Mouse (Mus musculus) kidney, adult 9 months (tissue): ENCODE results near the gene Cldnd2.
A peak's percentile ranks its signal among the peaks of the same experiment; 100 is the strongest.
"Not testable (repeated sequence)": the region's sequence is repeated elsewhere in the genome, so short reads cannot be mapped to it uniquely, and the experiment has no call there.

Experiments used
- DNase-seq: peaks from one replicate; pipeline ENCODE4 v3.0.0; 2022

Gene Cldnd2

DNA sequence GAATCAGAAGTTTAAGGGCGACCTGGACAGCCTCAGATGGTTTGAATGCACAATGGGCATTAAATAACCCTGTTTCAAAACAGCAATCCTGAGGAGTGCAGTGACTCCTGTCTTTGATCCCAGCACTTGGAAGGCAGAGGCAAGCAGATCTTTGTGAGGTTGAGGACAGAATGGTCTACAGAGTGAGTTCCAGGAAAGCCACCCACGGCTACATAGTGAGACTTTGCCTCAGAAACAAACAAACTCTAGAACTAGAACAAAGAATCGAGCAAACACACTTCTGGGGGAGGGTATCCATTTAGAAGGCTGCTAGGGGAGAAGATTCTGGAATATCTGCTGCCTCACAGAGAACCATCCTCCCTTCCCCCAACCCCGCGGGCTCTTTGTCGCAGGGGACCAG lies at the start of gene Cldnd2:
Gene Cldnd2 (plus strand): TSS at position 301 of the 400 bp plus-strand sequence.
- DNase-seq, result no peak

GRCm38 (mm10) chr7:43392349-43393121 lies 48.0 kb upstream of the Cldnd2 start:
- DNase-seq, result no peak

DNA sequence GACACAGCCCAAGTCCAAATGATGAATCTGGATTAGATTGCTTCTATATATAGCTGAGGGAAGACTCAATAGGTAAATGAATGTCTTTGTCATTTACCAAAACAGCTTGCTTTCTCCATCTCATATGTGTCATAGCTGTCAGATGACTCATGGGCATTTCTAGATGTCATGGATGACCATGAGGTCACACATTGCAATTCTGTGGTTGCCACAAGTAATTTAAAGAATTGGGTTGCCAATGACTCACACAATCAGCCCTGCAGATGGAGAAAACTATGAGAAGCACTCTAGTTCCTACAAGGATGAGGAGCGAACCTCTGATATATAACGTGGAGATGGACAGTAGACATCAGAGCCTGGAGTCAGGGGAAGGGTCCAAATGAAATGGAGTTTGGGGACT lies 41.1 kb upstream of the Cldnd2 start:
- no peak for DNase-seq

- no peak for DNase-seq
Measured at GRCm38 (mm10) chr7:43402718-43403117, 37.9 kb upstream of the Cldnd2 start.

DNA sequence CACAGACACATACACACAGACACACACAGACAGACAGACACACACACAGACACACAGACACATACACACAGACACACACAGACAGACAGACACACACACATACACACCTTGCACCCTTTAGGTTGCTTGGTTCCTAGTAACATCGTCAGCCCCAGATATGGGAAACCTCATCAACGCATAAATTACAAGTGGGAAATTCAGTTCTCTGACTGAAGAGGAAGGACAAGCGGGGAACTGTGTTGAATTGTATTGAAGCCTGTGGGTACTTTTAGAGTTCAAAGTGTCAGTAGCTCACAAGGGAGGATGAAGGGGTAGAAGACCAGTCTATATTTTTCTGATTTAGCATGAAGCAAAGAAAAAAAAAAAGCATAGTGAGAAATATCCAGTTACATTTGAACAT lies 33.0 kb upstream of the Cldnd2 start:
- no peak for DNase-seq

GRCm38 (mm10) chr7:43408131-43408553 lies 32.4 kb upstream of the Cldnd2 start, which contains the start of gene Siglecg:
Gene Siglecg, plus strand, starts transcription at chr7:43408204.
- no peak for DNase-seq

DNA sequence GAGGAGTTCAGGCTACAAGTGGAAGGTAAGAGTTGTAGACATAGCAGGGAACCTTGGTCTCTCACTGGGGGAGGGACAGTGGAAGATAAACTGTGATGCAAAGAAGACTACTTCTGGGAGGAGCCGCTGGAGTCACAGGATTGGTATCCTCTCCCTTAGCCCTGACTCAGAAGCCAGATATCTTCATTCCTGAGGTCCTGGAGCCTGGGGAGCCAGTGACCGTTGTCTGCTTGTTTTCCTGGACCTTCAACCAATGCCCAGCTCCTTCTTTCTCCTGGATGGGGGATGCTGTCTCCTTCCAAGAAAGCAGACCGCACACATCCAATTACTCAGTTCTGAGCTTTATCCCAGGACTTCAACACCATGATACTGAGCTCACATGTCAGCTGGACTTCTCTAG lies 31.5 kb upstream of the Cldnd2 start:
- no peak for DNase-seq

GRCm38 (mm10) chr7:43411724-43412123 lies 28.9 kb upstream of the Cldnd2 start:
- DNase-seq, result not testable (repeated sequence)

DNA sequence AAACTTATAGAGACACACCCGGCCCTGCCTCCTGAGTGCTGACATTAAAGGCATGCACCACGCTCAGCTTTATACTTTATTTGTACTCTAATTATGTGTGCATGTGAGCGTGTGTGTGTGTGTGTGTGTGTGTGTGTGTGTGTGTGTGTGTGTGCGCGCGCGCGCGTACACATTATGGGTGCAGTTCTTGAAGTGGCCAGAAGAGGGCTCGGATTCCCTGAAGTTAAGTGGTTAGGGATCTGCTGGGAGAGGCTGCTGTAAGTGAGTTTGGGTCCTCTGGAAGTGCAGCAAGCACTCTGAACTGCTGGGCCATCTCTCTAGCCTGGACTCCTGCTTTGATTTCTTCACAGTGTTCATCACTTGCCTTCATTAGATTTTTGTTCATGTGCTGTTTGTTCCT lies 23.3 kb upstream of the Cldnd2 start:
- no peak for DNase-seq

DNA sequence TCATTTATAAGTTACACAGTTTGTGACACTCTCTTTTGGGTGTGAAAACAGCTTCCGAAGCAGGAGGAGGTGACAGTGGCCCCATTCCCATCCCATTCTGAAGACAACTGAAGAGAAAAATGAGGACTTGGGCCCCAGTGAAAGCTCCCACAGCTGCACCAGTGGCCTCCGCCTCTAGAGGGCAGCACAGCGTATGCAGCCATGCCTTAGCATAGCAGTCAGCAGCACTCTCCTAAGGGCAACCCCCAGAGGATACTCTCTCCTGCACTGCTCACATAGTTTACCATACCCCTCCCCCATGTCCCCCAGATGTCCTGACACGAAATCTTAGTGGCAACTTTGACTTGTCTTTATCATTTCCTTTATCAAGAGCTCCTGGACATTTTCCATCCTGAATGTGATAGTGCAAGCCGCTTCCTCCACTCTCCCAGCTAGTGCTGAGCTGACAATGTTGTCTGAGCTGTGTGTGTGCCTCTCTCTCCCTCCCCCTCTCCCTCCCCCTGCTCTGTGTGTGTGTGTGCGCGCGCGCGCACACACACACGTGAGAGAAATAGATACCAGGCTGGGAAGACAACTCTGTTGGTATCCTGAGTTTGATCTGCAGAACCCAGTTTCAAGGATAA lies 17.5 kb upstream of the Cldnd2 start:
- peak; percentile 89 for DNase-seq

DNA sequence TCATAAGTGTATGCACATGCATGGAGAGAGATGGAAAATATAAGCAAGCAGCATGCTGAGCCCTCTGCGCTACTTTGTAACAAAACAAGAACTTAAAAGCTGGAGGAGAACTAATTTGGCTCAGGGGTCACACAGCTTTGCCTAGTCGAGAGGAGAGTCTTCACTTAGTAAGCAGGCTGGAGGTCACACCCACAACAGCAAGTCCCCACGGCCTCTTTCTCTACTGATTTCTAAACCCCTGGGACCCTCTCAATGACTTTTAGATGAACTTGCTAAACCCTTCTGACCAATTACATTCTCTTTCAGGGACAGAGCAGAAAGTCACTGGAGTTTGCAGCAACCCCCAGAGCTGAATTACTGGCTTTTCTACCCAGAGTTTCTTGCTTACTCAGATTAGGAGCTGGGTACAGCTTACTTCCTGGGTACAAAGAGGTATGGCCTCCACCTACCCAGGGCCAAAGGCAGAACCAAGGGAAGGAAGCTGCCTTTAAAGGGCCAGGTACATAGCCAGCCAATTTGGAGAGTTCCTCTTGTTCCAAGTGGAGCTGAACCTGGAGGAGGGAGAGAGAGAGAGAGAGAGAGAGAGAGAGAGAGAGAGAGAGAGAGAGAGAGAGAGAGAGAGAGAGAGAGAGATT lies 16.5 kb upstream of the Cldnd2 start:
- DNase-seq, result no peak

- no peak for DNase-seq
Measured at GRCm38 (mm10) chr7:43427406-43427805, 13.2 kb upstream of the Cldnd2 start, which contains the start of gene Lim2. Gene Lim2, plus strand, starts transcription at chr7:43427670.

DNA sequence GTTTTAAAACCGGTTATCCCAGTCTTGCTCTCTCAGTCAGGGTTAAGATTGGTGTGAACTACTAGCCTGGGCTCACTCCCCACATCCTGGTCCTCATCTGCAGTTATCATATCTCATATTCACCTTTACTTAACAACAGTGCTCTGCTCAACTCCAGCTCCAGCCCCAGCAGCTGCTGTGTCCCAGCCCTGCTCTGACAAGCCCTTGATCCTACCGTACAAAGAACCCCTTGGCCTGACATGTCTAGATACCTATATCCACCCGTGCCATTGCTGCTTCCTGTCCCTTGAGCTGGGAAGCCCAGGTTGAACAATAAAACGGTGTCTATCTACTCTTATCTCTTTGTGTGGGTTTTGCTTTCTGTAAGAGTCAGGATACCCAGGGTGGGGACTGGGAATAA lies 11.1 kb upstream of the Cldnd2 start:
- DNase-seq, result no peak

GRCm38 (mm10) chr7:43432891-43433290 lies 7.7 kb upstream of the Cldnd2 start:
- DNase-seq, result no peak

GRCm38 (mm10) chr7:43434676-43435075 lies 5.9 kb upstream of the Cldnd2 start:
- DNase-seq, result no peak

DNA sequence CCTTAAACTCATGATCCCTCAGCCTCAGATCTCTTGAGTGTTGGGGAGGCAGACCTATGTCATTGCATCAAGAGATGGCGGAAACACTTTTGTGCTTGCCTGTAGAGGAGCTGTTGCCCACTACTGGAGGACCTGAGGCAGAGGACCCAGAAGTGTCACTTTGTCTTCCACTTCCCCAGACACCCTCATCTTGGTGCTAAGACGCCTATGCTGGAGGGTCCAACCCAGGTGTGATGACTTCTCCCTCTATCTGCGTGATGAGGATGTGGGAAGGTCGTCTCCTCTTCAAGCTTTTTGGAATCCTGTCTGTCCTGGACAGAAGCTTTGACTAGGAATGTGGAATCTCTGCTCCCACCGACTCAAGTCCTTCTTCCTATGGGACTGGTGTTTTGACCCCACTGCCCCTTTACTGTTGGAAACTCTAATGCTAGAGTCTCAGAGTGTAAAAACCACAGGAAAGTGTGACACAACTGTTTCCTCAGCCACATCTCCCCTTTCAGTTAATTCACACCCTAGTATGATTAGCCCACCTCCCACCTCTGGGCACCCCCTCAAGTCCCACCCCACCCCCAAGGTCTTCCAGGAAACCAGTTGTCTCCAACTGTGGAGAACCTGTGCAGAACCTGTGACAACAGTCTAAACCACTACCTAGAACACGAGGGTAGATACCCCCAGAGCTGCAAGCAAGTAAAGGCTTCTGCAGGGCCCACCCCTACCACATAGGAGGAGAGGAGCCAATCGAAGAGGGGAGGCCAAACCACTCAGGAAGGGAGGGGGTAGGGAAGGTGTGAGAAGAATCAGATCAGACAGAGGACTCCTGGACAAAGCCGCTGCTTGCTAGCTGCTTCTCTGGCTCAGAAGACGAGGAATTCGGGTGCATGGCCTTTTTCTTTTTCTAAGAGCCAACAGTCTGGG lies 4.0 kb upstream of the Cldnd2 start, which contains the start of gene Nkg7:
Gene Nkg7 (plus strand): TSS at position 733 of the 915 bp plus-strand sequence.
- no peak for DNase-seq

DNA sequence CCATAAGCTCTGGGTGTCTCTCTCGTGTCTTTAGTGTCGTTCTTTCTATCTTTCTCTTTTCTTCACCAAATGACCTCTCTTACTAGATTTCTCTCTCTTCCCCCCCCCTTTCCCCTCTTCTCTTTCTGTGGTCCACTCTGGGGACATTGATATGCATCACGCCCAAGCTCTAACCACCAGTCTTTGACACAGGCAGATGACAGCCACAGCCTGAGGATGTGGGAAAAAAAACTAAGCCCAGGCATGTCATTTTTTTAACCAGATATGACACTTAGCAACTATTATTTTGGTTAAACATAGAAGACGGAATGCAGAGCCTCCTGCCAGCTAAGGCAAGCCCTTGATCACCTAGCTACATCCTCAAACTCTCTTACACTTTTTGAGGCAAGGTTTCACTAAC lies 2.0 kb upstream of the Cldnd2 start:
- DNase-seq, result no peak

DNA sequence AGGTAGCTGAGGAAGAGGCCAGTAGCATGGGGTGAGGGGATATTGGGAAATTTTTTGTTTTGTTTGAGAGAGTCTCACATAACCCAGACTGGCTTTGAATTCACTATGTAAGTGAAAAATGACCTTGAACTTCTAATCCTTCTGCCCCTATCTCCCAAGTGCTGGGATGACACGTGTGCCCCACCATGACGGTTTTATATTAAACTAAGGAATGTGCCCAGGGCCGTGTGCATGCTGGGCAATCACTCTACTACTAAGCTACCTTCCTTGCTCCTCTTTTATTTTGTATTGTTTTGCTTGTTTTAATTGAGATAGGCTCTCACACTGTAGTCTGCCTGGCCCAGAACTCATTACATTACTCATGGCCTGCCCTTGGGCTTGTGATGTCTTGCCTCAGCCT lies 489 bp downstream of the Cldnd2 start:
- DNase-seq, result peak; percentile 66

GRCm38 (mm10) chr7:43442684-43443083 lies 2.1 kb downstream of the Cldnd2 start:
- no peak for DNase-seq

DNA sequence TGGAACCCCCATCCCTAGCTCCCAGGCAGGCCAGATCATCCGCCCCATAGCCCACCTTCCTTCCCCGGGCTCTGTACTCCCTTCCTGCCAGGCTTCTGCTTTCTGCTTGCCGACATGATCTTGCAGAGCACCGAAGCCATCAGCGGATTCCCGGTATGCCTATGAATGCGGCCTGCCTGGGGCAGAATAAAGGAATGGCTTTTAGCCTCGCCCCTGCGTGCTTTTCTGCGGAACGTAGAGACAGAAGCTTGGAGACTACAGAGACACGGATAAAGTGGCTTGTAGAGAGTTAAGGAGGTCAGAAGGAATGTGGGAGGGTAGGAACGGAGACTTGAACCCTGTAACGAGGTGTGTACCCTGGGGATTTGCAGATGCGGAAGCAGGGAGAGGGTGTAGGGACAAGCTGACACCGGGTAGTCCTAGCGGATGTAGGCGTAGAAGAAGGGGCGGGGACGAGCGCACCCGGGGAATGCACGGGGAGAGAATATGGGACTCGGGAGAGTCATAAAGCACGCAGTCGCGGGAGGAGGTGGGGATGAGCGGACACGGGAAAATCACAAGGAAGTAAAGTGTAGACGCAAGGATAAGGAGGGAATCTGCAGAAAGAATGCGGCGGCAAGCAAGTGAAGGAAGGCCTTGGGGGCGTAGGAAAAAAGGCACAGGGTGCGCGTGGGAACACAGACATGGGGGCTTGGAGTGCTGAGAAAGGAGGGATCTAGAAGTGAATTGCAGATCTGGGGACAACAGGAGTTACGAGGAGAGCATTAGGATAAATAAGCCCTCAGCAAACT lies 2.7 kb downstream of the Cldnd2 start:
- peak; percentile 89 for DNase-seq

DNA sequence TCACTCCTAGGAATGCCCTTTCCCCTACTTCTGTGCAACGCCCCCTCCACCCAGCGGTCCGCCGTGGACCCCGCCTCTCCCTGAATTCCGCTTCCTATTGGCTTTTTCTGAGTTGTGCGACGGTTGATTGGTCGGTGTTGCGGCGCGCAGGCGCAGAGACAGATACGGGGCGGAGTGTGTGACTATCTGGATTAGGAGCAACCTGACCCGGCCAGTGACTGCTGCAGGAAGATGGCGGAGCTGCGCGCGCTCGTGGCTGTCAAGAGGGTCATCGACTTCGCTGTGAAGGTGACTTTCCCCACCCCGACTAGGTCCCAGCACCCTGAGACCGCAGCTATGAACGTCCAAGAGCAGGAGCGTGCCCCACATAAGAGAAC lies 3.3 kb downstream of the Cldnd2 start, which contains the start of the genes Etfb and Gm45233:
Gene Etfb (plus strand): TSS at position 167 of the 377 bp plus-strand sequence.
Gene Gm45233 (plus strand): TSS at position 212 of the 377 bp plus-strand sequence.
- peak; percentile 98 for DNase-seq

DNA sequence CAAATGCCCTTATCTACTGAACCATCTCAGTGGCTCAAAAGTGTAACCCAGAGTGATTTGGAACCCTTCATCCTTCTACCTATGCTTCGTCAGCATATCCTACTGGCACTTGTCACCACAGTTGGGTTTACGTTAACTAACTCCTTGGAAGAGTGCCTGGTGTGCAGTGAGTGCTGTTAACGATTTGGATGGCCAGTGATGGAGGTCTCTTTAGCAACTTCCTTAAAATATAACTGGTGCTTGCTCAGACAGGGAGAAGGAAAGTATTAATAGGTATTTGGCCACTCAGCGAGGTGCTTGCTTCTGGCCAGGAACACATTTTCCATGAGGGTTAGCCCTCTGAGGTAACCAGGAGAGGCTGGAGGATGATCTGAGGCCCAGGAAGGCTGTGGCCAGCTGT lies 7.2 kb downstream of the Cldnd2 start:
- DNase-seq, result peak; percentile 95
